Mouse (Mus musculus) kidney, embryonic 16.5 days (tissue): ENCODE measurements around the gene Gm7137. TPM values are rescaled to one million over a fixed set of nuclear protein-coding genes. Genes with fewer than 3 reads are reported as not detected.
"Not testable (repeated sequence)": the region's sequence is repeated elsewhere in the genome, so short reads cannot be mapped to it uniquely, and the experiment has no call there.

Experiments used
- ATAC-seq: fragments of 200-750 bp; cut with Nextera tagmentation; 2 replicates; pipeline ENCODE4 v1.8.0; 2017; ENCODE audit warnings: moderate TSS enrichment; ENCODE audit not compliant: low FRiP score, low TSS enrichment
- H3K27ac ChIP-seq: fragments of 300-500 bp; sonication (generic); 2 replicates; pipeline ENCODE4 v1.5.1; 2014; ENCODE audit warnings: low read length
- H3K27me3 ChIP-seq: fragments of 300-500 bp; sonication (generic); 2 replicates; pipeline ENCODE4 v1.6.1; 2014; ENCODE audit warnings: low read length, control low read depth, mixed read lengths; ENCODE audit not compliant: insufficient read depth
- H3K36me3 ChIP-seq: fragments of 300-500 bp; sonication (generic); 2 replicates; pipeline ENCODE4 v1.6.1; 2014; ENCODE audit warnings: low read length, control low read depth, mixed read lengths; ENCODE audit not compliant: insufficient read depth
- H3K4me1 ChIP-seq: fragments of 300-500 bp; sonication (generic); 2 replicates; pipeline ENCODE4 v1.6.1; 2014; ENCODE audit warnings: low read length, control low read depth, mixed read lengths; ENCODE audit not compliant: insufficient read depth
- H3K4me2 ChIP-seq: fragments of 300-500 bp; sonication (generic); replicated peaks from 2 replicates; pipeline ENCODE4 v1.6.1; 2014; ENCODE audit warnings: low read depth, low read length
- H3K4me3 ChIP-seq: fragments of 300-500 bp; sonication (generic); 2 replicates; pipeline ENCODE4 v1.5.1; 2014; ENCODE audit warnings: mild to moderate bottlenecking, low read length
- H3K9ac ChIP-seq: fragments of 300-500 bp; sonication (generic); replicated peaks from 2 replicates; pipeline ENCODE4 v1.6.1; 2014; ENCODE audit warnings: low read length
- H3K9me3 ChIP-seq: fragments of 300-500 bp; sonication (generic); 2 replicates; pipeline ENCODE4 v1.6.1; 2016; ENCODE audit warnings: low read length, control low read depth
- WGBS: fragments of 180-500 bp; shearing (Covaris S2); extraction: QIAGEN DNeasy Blood & Tissue Kit; methylation state at CpG from one replicate; pipeline ENCODE4 v1.1.7; 2014; 5-methylcytosine and 5-hydroxymethylcytosine counted together
- polyA plus RNA-seq: library from polyadenylated mRNA; unstranded; fragments of >200 nt; fragmentation: Nextera tagmentation; extraction: Ambion mirVana; gene quantifications from 2 replicates; pipeline ENCODE4 v1.2.1, GENCODE M21; 2015

Gene Gm7137
- polyA plus RNA-seq, 1 experiment from 2014 or later, result not detected

- not testable (repeated sequence) for H3K9ac ChIP-seq, H3K4me1 ChIP-seq, H3K4me2 ChIP-seq, ATAC-seq, H3K9me3 ChIP-seq, H3K27me3 ChIP-seq, H3K36me3 ChIP-seq, H3K27ac ChIP-seq, H3K4me3 ChIP-seq
- 51% methylated on average over 3 of the region's 3 CpGs for WGBS
Observed at GRCm38 (mm10) chr10:77798164-77798920, 10.3 kb upstream of the Gm7137 start.

- 21% methylated on average over 3 of the region's 3 CpGs for WGBS
Observed at GRCm38 (mm10) chr10:77797677-77798076, 9.7 kb upstream of the Gm7137 start.

GRCm38 (mm10) chr10:77794976-77795375 is 7.0 kb upstream of the Gm7137 start, which contains the start of gene Gm9639:
Gm9639 (minus strand) TSS chr10:77795076.
- no peak within 1 kb of the TSS for H3K9ac ChIP-seq
- 59% methylated on average over 1 of the region's 2 CpGs for WGBS
- no peak within 1 kb of the TSS for H3K27ac ChIP-seq
- H3K9me3 ChIP-seq, result no peaks in the 10 kb centered on the region
- H3K36me3 ChIP-seq, result no peaks in the 10 kb centered on the region
- no peaks in the 10 kb centered on the region for H3K27me3 ChIP-seq
- no peak for ATAC-seq
- no peak within 1 kb of the TSS for H3K4me3 ChIP-seq
- no peaks in the 10 kb centered on the region for H3K4me1 ChIP-seq
- H3K4me2 ChIP-seq, result no peak within 1 kb of the TSS

More at GRCm38 (mm10) chr10:77797677-77798076, 9.7 kb upstream of the Gm7137 start:
- Histone ChIP-seq H3K4me1 (no peaks in the 10 kb centered on the region), H3K36me3 (no peaks in the 10 kb centered on the region), H3K27me3 (no peaks in the 10 kb centered on the region), H3K4me3 (no peak overlapping the region), H3K4me2 (no peak overlapping the region), H3K9me3 (no peaks in the 10 kb centered on the region), H3K9ac (no peak overlapping the region), H3K27ac (no peak overlapping the region)
- ATAC-seq, result no peak

GRCm38 (mm10) chr10:77788621-77789020 is 621 bp upstream of the Gm7137 start:
- WGBS, result 45% methylated on average over 2 of the region's 2 CpGs
- Histone ChIP-seq H3K4me1 (no peaks in the 10 kb centered on the region), H3K9ac (no peak overlapping the region), H3K9me3 (no peaks in the 10 kb centered on the region), H3K4me3 (no peak overlapping the region), H3K4me2 (no peak overlapping the region), H3K36me3 (no peaks in the 10 kb centered on the region), H3K27ac (no peak overlapping the region), H3K27me3 (no peaks in the 10 kb centered on the region)
- no peak for ATAC-seq

GRCm38 (mm10) chr10:77783396-77783795 is 4.6 kb downstream of the Gm7137 start:
- not testable (repeated sequence) for H3K27me3 ChIP-seq, H3K9ac ChIP-seq, H3K27ac ChIP-seq, H3K4me1 ChIP-seq, H3K9me3 ChIP-seq, H3K4me3 ChIP-seq, H3K4me2 ChIP-seq, ATAC-seq, H3K36me3 ChIP-seq
- 80% methylated on average over 1 of the region's 3 CpGs for WGBS

GRCm38 (mm10) chr10:77782442-77782841 is 5.6 kb downstream of the Gm7137 start, which contains the start of gene Gm3250:
Gm3250 (minus strand) TSS chr10:77782542.
- not testable (repeated sequence) for H3K4me1 ChIP-seq, H3K9ac ChIP-seq, H3K27me3 ChIP-seq, H3K36me3 ChIP-seq, H3K9me3 ChIP-seq, ATAC-seq, H3K4me2 ChIP-seq, H3K4me3 ChIP-seq, H3K27ac ChIP-seq
- WGBS, result 75% methylated on average over 1 of the region's 1 CpGs

- ATAC-seq, H3K4me3 ChIP-seq, H3K4me2 ChIP-seq, H3K27me3 ChIP-seq, H3K4me1 ChIP-seq, H3K9ac ChIP-seq, H3K9me3 ChIP-seq, H3K27ac ChIP-seq, H3K36me3 ChIP-seq: not testable (repeated sequence)
- 100% methylated on average over 1 of the region's 1 CpGs for WGBS
Observed at GRCm38 (mm10) chr10:77776844-77777243, 11.2 kb downstream of the Gm7137 start, which contains the start of gene Gm7138. Gm7138 (minus strand) TSS chr10:77776944.

- H3K4me2 ChIP-seq, H3K4me1 ChIP-seq, H3K9ac ChIP-seq, H3K27ac ChIP-seq, H3K4me3 ChIP-seq, H3K36me3 ChIP-seq, H3K9me3 ChIP-seq, ATAC-seq, H3K27me3 ChIP-seq: not testable (repeated sequence)
- 75% methylated on average over 1 of the region's 3 CpGs for WGBS
Observed at GRCm38 (mm10) chr10:77772142-77772541, 15.9 kb downstream of the Gm7137 start.

GRCm38 (mm10) chr10:77771225-77771624 is 16.8 kb downstream of the Gm7137 start, which contains the start of gene Gm3238:
Gm3238 (minus strand) TSS chr10:77771325.
- WGBS, result no CpG with 5 or more reads among the region's 1 CpGs
- not testable (repeated sequence) for H3K4me1 ChIP-seq, H3K4me2 ChIP-seq, H3K9ac ChIP-seq, H3K4me3 ChIP-seq, H3K27me3 ChIP-seq, H3K9me3 ChIP-seq, ATAC-seq, H3K36me3 ChIP-seq, H3K27ac ChIP-seq

- no peak overlapping the region for H3K4me2 ChIP-seq
- ATAC-seq, result no peak
- no peaks in the 10 kb centered on the region for H3K27me3 ChIP-seq
- no peaks in the 10 kb centered on the region for H3K36me3 ChIP-seq
- no peaks in the 10 kb centered on the region for H3K9me3 ChIP-seq
- no peak overlapping the region for H3K27ac ChIP-seq
- no peak overlapping the region for H3K4me3 ChIP-seq
- no peaks in the 10 kb centered on the region for H3K4me1 ChIP-seq
- WGBS, result 62% methylated on average over 1 of the region's 1 CpGs
- no peak overlapping the region for H3K9ac ChIP-seq
Observed at GRCm38 (mm10) chr10:77769727-77770126, 18.3 kb downstream of the Gm7137 start.
